Mouse (Mus musculus): ENCODE measurements around the gene Naa80.

DNA sequence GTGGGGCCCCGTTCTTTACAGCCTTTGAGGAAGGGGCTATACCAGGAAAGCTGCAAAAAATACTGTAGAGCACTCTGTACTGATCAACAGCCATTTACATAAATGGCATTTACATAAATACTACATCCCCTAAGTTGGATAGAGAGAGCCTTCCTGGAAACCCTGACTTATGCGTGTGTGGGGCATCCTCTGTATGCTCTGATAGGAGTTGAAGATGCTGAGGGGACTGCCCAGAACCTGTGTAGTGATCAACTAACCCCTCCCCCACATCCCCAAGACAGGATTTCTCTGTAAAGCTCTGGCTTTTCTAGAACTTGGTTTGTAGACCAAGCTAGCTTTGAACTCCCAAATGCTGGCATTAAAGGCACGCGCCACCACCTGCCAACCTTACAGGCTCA, 30.7 kb downstream of the Naa80 start:
- TF ChIP-seq CTCF (IDR thresholded peaks at IDR 0.05; ENCODE audit: borderline replicate concordance, insufficient read depth, low read depth, low read length) (no peak), POLR2A (IDR thresholded peaks at IDR 0.05; ENCODE audit: borderline replicate concordance, insufficient read depth, low read length) (no peak)
